Mouse (Mus musculus) midbrain, postnatal 0 days (tissue): ENCODE results near the gene Ins2. TPM values are rescaled to one million over a fixed set of nuclear protein-coding genes. Genes with fewer than 3 reads are reported as not detected.

ENCODE experiments used
- ATAC-seq: fragments of 200-750 bp; cut with Nextera tagmentation; 2 replicates; pipeline ENCODE4 v1.8.0; 2017; ENCODE audit warnings: moderate number of reproducible peaks, mild to moderate bottlenecking, moderate TSS enrichment, moderate library complexity; ENCODE audit not compliant: low FRiP score
- DNase-seq: peaks from one replicate; pipeline ENCODE4 v3.0.0-alpha.2; 2015; ENCODE audit warnings: low spot score
- H3K27ac ChIP-seq: fragments of 300-500 bp; sonication (generic); 2 replicates; pipeline ENCODE4 v1.5.1; 2014; ENCODE audit warnings: low read depth, mild to moderate bottlenecking, low read length, mixed read lengths
- H3K27me3 ChIP-seq: fragments of 300-500 bp; sonication (generic); 2 replicates; pipeline ENCODE4 v1.6.1; 2014; ENCODE audit warnings: low read length, control low read depth, mixed read lengths; ENCODE audit not compliant: insufficient read depth
- H3K36me3 ChIP-seq: fragments of 300-500 bp; sonication (generic); 2 replicates; pipeline ENCODE4 v1.6.1; 2014; ENCODE audit warnings: low read length, control low read depth, mixed read lengths; ENCODE audit not compliant: insufficient read depth
- H3K4me1 ChIP-seq: fragments of 300-500 bp; sonication (generic); 2 replicates; pipeline ENCODE4 v1.6.1; 2014; ENCODE audit warnings: mild to moderate bottlenecking, control low read depth, antibody characterized with exemption, low read length, mixed read lengths; ENCODE audit not compliant: insufficient read depth
- H3K4me2 ChIP-seq: fragments of 300-500 bp; sonication (generic); 2 replicates; pipeline ENCODE4 v1.6.1; 2014; ENCODE audit warnings: low read depth, mild to moderate bottlenecking, low read length, mixed read lengths; ENCODE audit not compliant: poor library complexity, severe bottlenecking
- H3K4me3 ChIP-seq: fragments of 300-500 bp; sonication (generic); 2 replicates; pipeline ENCODE4 v1.5.1; 2014; ENCODE audit warnings: low read depth, mild to moderate bottlenecking, low read length, moderate library complexity
- H3K9ac ChIP-seq: fragments of 300-500 bp; sonication (generic); replicated peaks from 2 replicates; pipeline ENCODE4 v1.6.1; 2014; ENCODE audit warnings: mild to moderate bottlenecking, low read length, moderate library complexity, mixed read lengths; ENCODE audit not compliant: poor library complexity, severe bottlenecking
- H3K9me3 ChIP-seq: fragments of 300-500 bp; sonication (generic); 2 replicates; pipeline ENCODE4 v1.6.1; 2016; ENCODE audit warnings: low read length, control low read depth
- CTCF ChIP-seq: IDR thresholded peaks from 2 replicates; pipeline ENCODE4 v1.5.1; 2016; ENCODE audit warnings: antibody characterized with exemption, mild to moderate bottlenecking
- WGBS: fragments of 180-500 bp; shearing (Covaris S2); extraction: QIAGEN DNeasy Blood & Tissue Kit; methylation state at CpG from one replicate; pipeline ENCODE4 v1.1.7; 2014; 5-methylcytosine and 5-hydroxymethylcytosine counted together
- polyA plus RNA-seq: library from polyadenylated mRNA; unstranded; fragments of >200 nt; fragmentation: Nextera tagmentation; extraction: Ambion mirVana; gene quantifications from 2 replicates; pipeline ENCODE4 v1.2.1, GENCODE M21; 2015
- total RNA-seq: library from RNA; depleted of rRNA; stranded (reverse); fragments of >200 nt; gene quantifications from 2 replicates; pipeline ENCODE4 v1.2.3, GENCODE M21; 2014

The Ins2 gene
- total and polyA plus RNA-seq, 2 experiments from 2014 or later, result 0.58 TPM; not detected in 1

GRCm38 (mm10) chr7:142675141-142675540 lies 68.0 kb downstream of the Ins2 start:
- H3K4me2 ChIP-seq, result no peak overlapping the region
- H3K9me3 ChIP-seq, result no peaks in the 10 kb centered on the region
- H3K36me3 ChIP-seq, result no peaks in the 10 kb centered on the region
- H3K4me3 ChIP-seq, result no peak overlapping the region
- ATAC-seq, result no peak
- no peak overlapping the region for H3K9ac ChIP-seq
- no peak overlapping the region for H3K27ac ChIP-seq
- 69% methylated on average over 6 of the region's 6 CpGs for WGBS
- H3K4me1 ChIP-seq, result no peaks in the 10 kb centered on the region
- H3K27me3 ChIP-seq, result no peaks in the 10 kb centered on the region
- TF ChIP-seq CTCF, result no peak
- no peak for DNase-seq

GRCm38 (mm10) chr7:142672120-142672519 lies 71.1 kb downstream of the Ins2 start:
- no peak overlapping the region for H3K27ac ChIP-seq
- H3K9me3 ChIP-seq, result no peaks in the 10 kb centered on the region
- ATAC-seq (no peak), DNase-seq (peak; percentile 72)
- TF ChIP-seq CTCF, result peak; percentile 96
- no peaks in the 10 kb centered on the region for H3K36me3 ChIP-seq
- no peak overlapping the region for H3K4me2 ChIP-seq
- H3K4me1 ChIP-seq, result no peaks in the 10 kb centered on the region
- H3K27me3 ChIP-seq, result no peaks in the 10 kb centered on the region
- 8% methylated on average over 4 of the region's 4 CpGs for WGBS
- H3K4me3 ChIP-seq, result no peak overlapping the region
- no peak overlapping the region for H3K9ac ChIP-seq

GRCm38 (mm10) chr7:142671067-142671466 lies 72.1 kb downstream of the Ins2 start:
- DNase-seq, result peak; percentile 42
- H3K4me1 ChIP-seq, result no peaks in the 10 kb centered on the region
- peak; percentile 55 for TF ChIP-seq CTCF
- no peaks in the 10 kb centered on the region for H3K36me3 ChIP-seq
- no peak overlapping the region for H3K4me3 ChIP-seq
- no peak overlapping the region for H3K9ac ChIP-seq
- 0 out of 2 replicates have a peak, but pooled peaks cover 9% of the 10 kb centered on the region for H3K27me3 ChIP-seq
- H3K9me3 ChIP-seq, result no peaks in the 10 kb centered on the region
- ATAC-seq, result no peak
- no peak overlapping the region for H3K27ac ChIP-seq
- no peak overlapping the region for H3K4me2 ChIP-seq
- 95% methylated on average over 1 of the region's 1 CpGs for WGBS

GRCm38 (mm10) chr7:142669751-142670625 lies 73.2 kb downstream of the Ins2 start, which contains the start of gene Gm49394:
Gene Gm49394, minus strand, starts transcription at chr7:142669942.
- Histone ChIP-seq H3K4me2 (no peak within 1 kb of the TSS), H3K27me3 (peaks cover 17% of the 10 kb centered on the region), H3K36me3 (no peaks in the 10 kb centered on the region), H3K9me3 (no peaks in the 10 kb centered on the region), H3K27ac (no peak within 1 kb of the TSS), H3K4me3 (no peak within 1 kb of the TSS), H3K9ac (no peak within 1 kb of the TSS), H3K4me1 (no peaks in the 10 kb centered on the region)
- no peak for TF ChIP-seq CTCF
- ATAC-seq, result no peak
- no peak for DNase-seq
- 86% methylated on average over 23 of the region's 23 CpGs for WGBS

GRCm38 (mm10) chr7:142668328-142668727 lies 74.9 kb downstream of the Ins2 start:
- no peak for TF ChIP-seq CTCF
- Histone ChIP-seq H3K36me3 (no peaks in the 10 kb centered on the region), H3K4me1 (no peaks in the 10 kb centered on the region), H3K9ac (no peak overlapping the region), H3K27ac (no peak overlapping the region), H3K4me3 (no peak overlapping the region), H3K4me2 (no peak overlapping the region), H3K27me3 (peaks cover 30% of the 10 kb centered on the region), H3K9me3 (no peaks in the 10 kb centered on the region)
- WGBS, result 85% methylated on average over 1 of the region's 1 CpGs
- ATAC-seq (no peak), DNase-seq (peak; percentile 39)

GRCm38 (mm10) chr7:142667521-142667920 lies 75.7 kb downstream of the Ins2 start:
- ATAC-seq (no peak), DNase-seq (no peak)
- Histone ChIP-seq H3K27ac (no peak overlapping the region), H3K4me2 (no peak overlapping the region), H3K9ac (no peak overlapping the region), H3K4me1 (no peaks in the 10 kb centered on the region), H3K27me3 (peaks cover 38% of the 10 kb centered on the region), H3K36me3 (no peaks in the 10 kb centered on the region), H3K4me3 (no peak overlapping the region), H3K9me3 (no peaks in the 10 kb centered on the region)
- no peak for TF ChIP-seq CTCF
- 94% methylated on average over 18 of the region's 18 CpGs for WGBS
